ENCODE assay signal across 13 mouse cellular contexts in genomic region chr4:136266716-136267343, GRCm38 (mm10). TPM values are rescaled to one million over a fixed set of nuclear protein-coding genes. Genes with fewer than 3 reads are reported as not detected.
DNase-seq lines count a peak whose midpoint lies in the region; ATAC-seq and TF ChIP-seq lines count a peak whose summit lies in the region.
"Had no signal": no experiment of that assay in that cellular context is flagged by ENCODE, and none has a peak within 500 bp of the region (broad histone marks: within the 10 kb centered on the region; RNA-seq: fewer than 3 reads in every experiment).

No protein-coding gene starts in this region.

- H3K4me3 ChIP-seq in stomach, embryonic 16.5 days (replicated peaks; ENCODE audit: low read length) = no peak overlapping the region
- H3K4me3 ChIP-seq in stomach, postnatal 0 days (ENCODE audit: low read depth, low read length) = no peak overlapping the region
- H3K4me3 ChIP-seq in gastrocnemius, adult 2 months = no peak overlapping the region
- H3K4me3 ChIP-seq: forebrain, embryonic 15.5 days had no signal

- TF ChIP-seq CTCF in stomach, postnatal 0 days (IDR thresholded peaks at IDR 0.05; ENCODE audit: low read depth) = no peak
- TF ChIP-seq CTCF in gastrocnemius, adult 2 months (IDR thresholded peaks at IDR 0.05) = no peak

- H3K27ac ChIP-seq in stomach, embryonic 16.5 days (ENCODE audit: low read length) = no peak overlapping the region
- no peak overlapping the region for H3K27ac ChIP-seq in stomach, postnatal 0 days (replicated peaks)
- no peak overlapping the region for H3K27ac ChIP-seq in gastrocnemius, adult 2 months
- H3K27ac ChIP-seq: forebrain, embryonic 15.5 days had no signal

- DNase-seq in stomach, postnatal 0 days (ENCODE audit: low spot score) = no peak
- no peak for DNase-seq in urinary bladder, postnatal 36 days (ENCODE audit: low spot score in 2 of 2)
- no peak for DNase-seq in right cerebral cortex, postnatal 36 days (ENCODE audit: low spot score in 2 of 2)
- DNase-seq in gastrocnemius, adult 2 months = no peak
- no peak for DNase-seq in heart, postnatal 4 days
- DNase-seq: layer of hippocampus, postnatal 36 days; lung, embryonic 14.5 days had no signal

- no peaks in the 10 kb centered on the region for H3K27me3 ChIP-seq in stomach, embryonic 16.5 days (ENCODE audit: control insufficient read depth, insufficient read depth, low read length)
- no peaks in the 10 kb centered on the region for H3K27me3 ChIP-seq in stomach, postnatal 0 days (ENCODE audit: control insufficient read depth, insufficient read depth, low read length)
- H3K27me3 ChIP-seq: forebrain, embryonic 15.5 days; Patski had no signal

- 67% methylated on average over 9 of the region's 9 CpGs for whole genome bisulfite sequencing in stomach, embryonic 16.5 days
- WGBS in stomach, postnatal 0 days = 81% methylated on average over 9 of the region's 9 CpGs

- ATAC-seq in stomach, embryonic 16.5 days (ENCODE audit: insufficient read depth, low FRiP score) = peak; percentile 33; the same call in 1 of the 2 replicates
- no peak for ATAC-seq in stomach, postnatal 0 days (ENCODE audit: low FRiP score, low TSS enrichment)
- peak; percentile 95 to 96 for ATAC-seq in hematopoietic stem cell, adult 5-6 weeks (replicated peaks in 1 of 2; ENCODE audit: insufficient read depth in 1 of 2, low FRiP score in 2 of 2, low TSS enrichment in 1 of 2, low read depth in 1 of 2, poor library complexity in 2 of 2, severe bottlenecking in 2 of 2)
- peak; percentile 90 for ATAC-seq in neutrophil, adult 5-6 weeks (ENCODE audit: extremely low read depth, insufficient number of reproducible peaks, low FRiP score, poor library complexity, severe bottlenecking)
- ATAC-seq: forebrain, embryonic 15.5 days; Patski had no signal

- H3K4me2 ChIP-seq in stomach, embryonic 16.5 days (ENCODE audit: low read depth, low read length) = no peak overlapping the region
- H3K4me2 ChIP-seq in stomach, postnatal 0 days (replicated peaks; ENCODE audit: low read depth) = no peak overlapping the region
- H3K4me2 ChIP-seq: forebrain, embryonic 15.5 days; heart, embryonic 11.5 days; lung, embryonic 14.5 days had no signal

- TF ChIP-seq EP300 in stomach, postnatal 0 days (optimal IDR thresholded peaks at IDR 0.05) = no peak

- no peaks in the 10 kb centered on the region for H3K36me3 ChIP-seq in stomach, embryonic 16.5 days (ENCODE audit: control insufficient read depth, insufficient read depth, low read length)
- no peaks in the 10 kb centered on the region for H3K36me3 ChIP-seq in stomach, postnatal 0 days (ENCODE audit: control insufficient read depth, insufficient read depth, low read length)
- H3K36me3 ChIP-seq: forebrain, embryonic 15.5 days had no signal

- intact Hi-C loops in gastrocnemius, adult 2 months (cut with DNase I) = no loop called here

- no peaks in the 10 kb centered on the region for H3K9me3 ChIP-seq in stomach, embryonic 16.5 days (replicated peaks; ENCODE audit: control insufficient read depth, low read length)
- no peaks in the 10 kb centered on the region for H3K9me3 ChIP-seq in stomach, postnatal 0 days (ENCODE audit: control insufficient read depth, low read length)
- H3K9me3 ChIP-seq: forebrain, embryonic 15.5 days had no signal

- 0 out of 2 replicates have a peak overlapping the region, but pooled peaks have one; percentile 31 for H3K9ac ChIP-seq in stomach, embryonic 16.5 days (ENCODE audit: low read length)
- H3K9ac ChIP-seq in stomach, postnatal 0 days (ENCODE audit: low read length) = no peak overlapping the region
- H3K9ac ChIP-seq: forebrain, embryonic 15.5 days; lung, embryonic 14.5 days had no signal

- H3K4me1 ChIP-seq in stomach, embryonic 16.5 days (ENCODE audit: control insufficient read depth, insufficient read depth, low read length) = no peaks in the 10 kb centered on the region
- H3K4me1 ChIP-seq in stomach, postnatal 0 days (replicated peaks; ENCODE audit: control insufficient read depth, insufficient read depth) = no peaks in the 10 kb centered on the region
- H3K4me1 ChIP-seq: forebrain, embryonic 15.5 days had no signal

RNA-seq across cellular contexts. Expression of gene Zfp46, which starts 17.7 kb away (rescaled TPM):
- 23.9 and 25.9 TPM in 2 replicates for polyA plus RNA-seq in stomach, embryonic 16.5 days (2015; fragmentation: Nextera tagmentation; extraction: Ambion mirVana)
- polyA plus RNA-seq in stomach, postnatal 0 days (2015; fragmentation: Nextera tagmentation; extraction: Ambion mirVana) = 8.8 and 9.0 TPM in 2 replicates
- total RNA-seq in hematopoietic stem cell, adult 5-6 weeks (2017) = 10.0 and 12.6 TPM in 2 replicates
- total RNA-seq in neutrophil, adult 5-6 weeks (2017) = 11.1 and 13.4 TPM in 2 replicates
- 10 to 100 TPM; 21.0 to 36.7 TPM for total RNA-seq in gastrocnemius, adult 2 months (2021)
- 10 to 100 TPM; 47.0 to 50.1 TPM for total RNA-seq in heart, postnatal 4 days (2021)

RNA-seq across cellular contexts. Expression of gene Tcea3, which starts 19.3 kb away (rescaled TPM):
- 23.9 and 29.1 TPM in 2 replicates for polyA plus RNA-seq in stomach, embryonic 16.5 days (2015; fragmentation: Nextera tagmentation; extraction: Ambion mirVana)
- 31.1 and 35.0 TPM in 2 replicates for polyA plus RNA-seq in stomach, postnatal 0 days (2015; fragmentation: Nextera tagmentation; extraction: Ambion mirVana)
- total RNA-seq in hematopoietic stem cell, adult 5-6 weeks (2017) = 0.81 TPM in 1 of 2 replicates, not detected in the other
- 1.2 and 1.6 TPM in 2 replicates for total RNA-seq in neutrophil, adult 5-6 weeks (2017)
- total RNA-seq in gastrocnemius, adult 2 months (2021) = 100 to 1,000 TPM; 344 to 373 TPM
- 10 to 100 TPM; 55.2 to 56.7 TPM for total RNA-seq in heart, postnatal 4 days (2021)

RNA-seq across cellular contexts. Expression of gene Hnrnpr, which starts 43.9 kb away (rescaled TPM):
- polyA plus RNA-seq in stomach, embryonic 16.5 days (2015; fragmentation: Nextera tagmentation; extraction: Ambion mirVana) = 119 and 121 TPM in 2 replicates
- 54.2 and 54.8 TPM in 2 replicates for polyA plus RNA-seq in stomach, postnatal 0 days (2015; fragmentation: Nextera tagmentation; extraction: Ambion mirVana)
- total RNA-seq in hematopoietic stem cell, adult 5-6 weeks (2017) = 217 and 281 TPM in 2 replicates
- total RNA-seq in neutrophil, adult 5-6 weeks (2017) = 158 and 175 TPM in 2 replicates
- total RNA-seq in gastrocnemius, adult 2 months (2021) = 10 to 100 TPM; 20.9 to 27.0 TPM
- total RNA-seq in heart, postnatal 4 days (2021) = 10 to 100 TPM; 91.9 to 99.3 TPM

Comparison
In these comparisons a context has a peak if more than half of its experiments do, and no peak if none do; other contexts are left out.
1. RNA of gene Tcea3, which starts 19.3 kb away (total RNA-seq): 344 to 373 TPM in gastrocnemius, adult 2 months and 55.2 to 56.7 TPM in heart, postnatal 4 days; 1.2 to 1.6 TPM in neutrophil, adult 5-6 weeks and 0.81 TPM in hematopoietic stem cell, adult 5-6 weeks; every median in the first group is over 10 times any median in the second.